In the genomic region with DNA sequence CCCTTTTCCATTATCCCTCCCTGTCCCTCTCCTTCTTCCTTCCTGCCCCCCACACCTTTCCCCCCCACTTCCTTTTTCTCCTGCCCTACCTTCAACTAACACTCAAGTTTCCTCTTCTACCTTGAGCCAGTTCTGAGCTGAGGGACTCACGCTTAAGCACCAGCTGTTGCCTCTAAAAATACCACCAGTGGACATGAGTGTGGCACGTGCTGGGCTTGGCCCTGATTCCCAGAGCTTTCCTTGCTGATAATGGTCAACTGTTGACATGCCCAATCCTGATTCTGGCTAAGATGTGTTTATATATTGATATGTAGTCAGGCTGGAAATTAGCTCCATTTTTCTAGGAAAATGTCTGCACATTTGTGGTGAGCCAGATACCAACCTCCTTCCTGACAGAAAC, we compare ENCODE assay signal across 24 mouse cellular contexts.
DNase-seq lines count a peak whose midpoint lies in the region; ATAC-seq lines count a peak whose summit lies in the region.
"Had no signal": no experiment of that assay in that cellular context is flagged by ENCODE, and none has a peak within 500 bp of the region (broad histone marks: within the 10 kb centered on the region; RNA-seq: fewer than 3 reads in every experiment).

No protein-coding gene starts in this region.

- no peaks in the 10 kb centered on the region for H3K4me1 ChIP-seq in midbrain, embryonic 11.5 days (ENCODE audit: control insufficient read depth, insufficient read depth, low read length)
- peaks cover 27% of the 10 kb centered on the region for H3K4me1 ChIP-seq in midbrain, embryonic 13.5 days (replicated peaks)
- H3K4me1 ChIP-seq: embryonic facial prominence, embryonic 12.5 days had no signal

- no peak overlapping the region for H3K4me2 ChIP-seq in midbrain, embryonic 11.5 days
- no peak overlapping the region for H3K4me2 ChIP-seq in midbrain, embryonic 13.5 days (replicated peaks)
- H3K4me2 ChIP-seq: embryonic facial prominence, embryonic 12.5 days; forebrain, embryonic 13.5 days; forebrain, embryonic 15.5 days had no signal

- intact Hi-C loops in gastrocnemius, postnatal 36 days (cut with DNase I): no loop called here
- intact Hi-C loops in heart, postnatal 36 days (cut with DNase I): no loop called here

- peak; percentile 11 for DNase-seq in gastrocnemius, adult 18-20 months (ENCODE audit: low spot score)
- no peak for DNase-seq in gastrocnemius, postnatal 36 days
- peak; percentile 45 to 52 for DNase-seq in heart, adult 18-20 months
- no peak for DNase-seq in heart, postnatal 36 days
- DNase-seq in midbrain, embryonic 11.5 days (ENCODE audit: low spot score, missing footprints): peak; percentile 17
- DNase-seq: adrenal gland, adult 8-10 months; adrenal gland, postnatal 14 days; adrenal gland, postnatal 36 days; B cell, adult 2 months; cerebellum, adult 11-12 months; cerebellum, adult 2 months; cerebellum, adult 9-10 months; cerebellum, postnatal 10 days; cerebellum, postnatal 25 days had no signal

- H3K9me3 ChIP-seq in midbrain, embryonic 11.5 days (ENCODE audit: control insufficient read depth, low read length): no peaks in the 10 kb centered on the region
- H3K9me3 ChIP-seq in midbrain, embryonic 13.5 days: no peaks in the 10 kb centered on the region
- H3K9me3 ChIP-seq: embryonic facial prominence, embryonic 10.5 days; embryonic facial prominence, embryonic 12.5 days; forebrain, embryonic 13.5 days; forebrain, embryonic 15.5 days had no signal

- no peak for ATAC-seq in midbrain, embryonic 11.5 days (ENCODE audit: low FRiP score)
- ATAC-seq in midbrain, embryonic 13.5 days: no peak
- ATAC-seq: activated CD4-positive, CD25-positive, alpha-beta regulatory T cell, adult 4 months; CD4-positive, CD25-positive, alpha-beta regulatory T cell, adult 4 months; forebrain, embryonic 13.5 days; forebrain, embryonic 15.5 days; Patski had no signal

- no peaks in the 10 kb centered on the region for H3K36me3 ChIP-seq in midbrain, embryonic 11.5 days (ENCODE audit: control insufficient read depth, insufficient read depth, low read length)
- H3K36me3 ChIP-seq in midbrain, embryonic 13.5 days: no peaks in the 10 kb centered on the region
- H3K36me3 ChIP-seq: embryonic facial prominence, embryonic 10.5 days; embryonic facial prominence, embryonic 12.5 days; forebrain, embryonic 15.5 days; G1E had no signal

- no peak overlapping the region for H3K27ac ChIP-seq in midbrain, embryonic 11.5 days (ENCODE audit: low read depth, low read length)
- no peak overlapping the region for H3K27ac ChIP-seq in midbrain, embryonic 13.5 days
- H3K27ac ChIP-seq: embryonic facial prominence, embryonic 10.5 days; embryonic facial prominence, embryonic 12.5 days; forebrain, embryonic 13.5 days; forebrain, embryonic 15.5 days had no signal

- 86% methylated on average over 2 of the region's 2 CpGs for WGBS in midbrain, embryonic 11.5 days
- 84% methylated on average over 2 of the region's 2 CpGs for WGBS in midbrain, embryonic 13.5 days

- no peak overlapping the region for H3K4me3 ChIP-seq in midbrain, embryonic 11.5 days (ENCODE audit: low read depth, low read length)
- no peak overlapping the region for H3K4me3 ChIP-seq in midbrain, embryonic 13.5 days (replicated peaks)
- H3K4me3 ChIP-seq: embryonic facial prominence, embryonic 10.5 days; embryonic facial prominence, embryonic 12.5 days; forebrain, embryonic 13.5 days; forebrain, embryonic 15.5 days had no signal

- H3K27me3 ChIP-seq in midbrain, embryonic 11.5 days (ENCODE audit: control insufficient read depth, insufficient read depth, low read length): no peaks in the 10 kb centered on the region
- no peaks in the 10 kb centered on the region for H3K27me3 ChIP-seq in midbrain, embryonic 13.5 days
- H3K27me3 ChIP-seq: CH12.LX; forebrain, embryonic 13.5 days; forebrain, embryonic 15.5 days; Patski had no signal

- no peak overlapping the region for H3K9ac ChIP-seq in midbrain, embryonic 11.5 days (ENCODE audit: low read length)
- no peak overlapping the region for H3K9ac ChIP-seq in midbrain, embryonic 13.5 days (replicated peaks)
- H3K9ac ChIP-seq: embryonic facial prominence, embryonic 12.5 days; forebrain, embryonic 13.5 days; forebrain, embryonic 15.5 days had no signal

Comparison
In these comparisons a context has a peak if more than half of its experiments do, and no peak if none do; other contexts are left out.
1. DNase-seq: peak in gastrocnemius, adult 18-20 months (single experiment), heart, adult 18-20 months (2 of 2) and midbrain, embryonic 11.5 days (single experiment); none in gastrocnemius, postnatal 36 days (0 of 2) and heart, postnatal 36 days (0 of 2).